Mouse (Mus musculus) erythroblast, embryonic 14.5 days (primary cell): ENCODE data around the gene Zfp637.

Source experiments
- GATA1 ChIP-seq: IDR thresholded peaks from 2 replicates; pipeline ENCODE4 v1.6.1; 2012; ENCODE audit warnings: low read length, inconsistent platforms, mixed read lengths
- TAL1 ChIP-seq: IDR thresholded peaks from 3 replicates; pipeline ENCODE4 v1.6.1; 2012; ENCODE audit warnings: low read length, inconsistent platforms, mixed read lengths

- TF ChIP-seq TAL1 (no peak), GATA1 (no peak)
Observed at GRCm38 (mm10) chr6:117893435-117893834, 52.5 kb downstream of the Zfp637 start.
